20 mouse cellular contexts compared by ENCODE assay signal in the genomic region with DNA sequence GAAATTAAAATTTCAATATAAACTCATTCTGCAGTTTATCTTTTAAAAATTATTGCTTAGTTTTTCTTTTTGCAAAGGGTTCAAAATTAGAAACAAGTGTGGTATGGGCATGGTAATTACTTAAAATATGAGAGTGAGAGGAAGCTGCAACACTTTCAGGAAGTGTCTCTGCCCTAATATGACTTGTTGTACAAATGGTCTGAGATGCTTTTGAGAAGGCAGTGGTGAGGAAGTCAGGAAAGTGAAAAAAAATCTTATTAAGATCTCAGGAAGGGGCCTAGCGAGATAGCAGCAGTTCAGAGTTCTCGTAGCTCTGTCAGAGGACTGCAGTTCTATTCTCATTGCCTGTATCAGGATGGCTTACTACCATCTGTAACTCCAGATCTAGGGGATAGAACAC. TPM values are rescaled to one million over a fixed set of nuclear protein-coding genes. Genes with fewer than 3 reads are reported as not detected.
"Had no signal": no experiment of that assay in that cellular context is flagged by ENCODE, and none has a peak within 500 bp of the region (broad histone marks: within the 10 kb centered on the region; RNA-seq: fewer than 3 reads in every experiment).

No protein-coding gene starts in this region.

- H3K9me3 ChIP-seq: midbrain, embryonic 10.5 days; midbrain, embryonic 12.5 days; neural tube, embryonic 13.5 days; neural tube, embryonic 15.5 days had no signal

- H3K9ac ChIP-seq: liver, embryonic 14.5 days; lung, embryonic 14.5 days; midbrain, embryonic 12.5 days; neural tube, embryonic 13.5 days; neural tube, embryonic 15.5 days had no signal

- H3K36me3 ChIP-seq: midbrain, embryonic 10.5 days; midbrain, embryonic 12.5 days; neural tube, embryonic 13.5 days; neural tube, embryonic 15.5 days had no signal

- DNase-seq: lung, adult 18-20 months; lung, embryonic 14.5 days; lung, postnatal 10 days; lung, postnatal 4 days; midbrain, embryonic 14.5 days; retina, postnatal 1 day; right cerebral cortex, adult 18-20 months; right cerebral cortex, postnatal 25 days; right cerebral cortex, postnatal 4 days; spleen, adult 18-20 months; thymus, adult 2 months; thymus, postnatal 25 days; thymus, postnatal 4 days had no signal

- H3K4me3 ChIP-seq: midbrain, embryonic 10.5 days; midbrain, embryonic 12.5 days; myocyte; neural tube, embryonic 13.5 days; neural tube, embryonic 15.5 days had no signal

- H3K27ac ChIP-seq: liver, embryonic 14.5 days; midbrain, embryonic 10.5 days; midbrain, embryonic 12.5 days; neural tube, embryonic 13.5 days; neural tube, embryonic 15.5 days had no signal

- H3K4me1 ChIP-seq: midbrain, embryonic 10.5 days; midbrain, embryonic 12.5 days; neural tube, embryonic 13.5 days; neural tube, embryonic 15.5 days had no signal

- ATAC-seq: midbrain, embryonic 16.5 days had no signal

- H3K27me3 ChIP-seq: midbrain, embryonic 12.5 days; neural tube, embryonic 15.5 days had no signal

- H3K4me2 ChIP-seq: lung, embryonic 14.5 days; midbrain, embryonic 12.5 days; neural tube, embryonic 13.5 days; neural tube, embryonic 15.5 days had no signal

RNA-seq across cellular contexts. Expression of a gene that starts 13.3 kb away (rescaled TPM):
- polyA plus RNA-seq: myocyte had no signal
